Mouse (Mus musculus) intestine, embryonic 16.5 days (tissue): ENCODE results near the gene Krtap9-5. TPM values are rescaled to one million over a fixed set of nuclear protein-coding genes. Genes with fewer than 3 reads are reported as not detected.

Experiments
- polyA plus RNA-seq: library from polyadenylated mRNA; unstranded; fragments of >200 nt; fragmentation: Nextera tagmentation; extraction: Ambion mirVana; gene quantifications from 2 replicates; pipeline ENCODE4 v1.2.1, GENCODE M21; 2015

Krtap9-5 gene
- polyA plus RNA-seq, 1 experiment from 2014 or later: not detected

Other genes with a start within 250 kb of the Krtap9-5 start
- not detected in 2 replicates for gene Gm14180, start 214.2 kb upstream of the Krtap9-5 start, polyA plus RNA-seq
- not detected in 2 replicates for gene Gm11595, start 175.6 kb upstream of the Krtap9-5 start, polyA plus RNA-seq
- gene Krtap4-8, start 167.8 kb upstream of the Krtap9-5 start, polyA plus RNA-seq: not detected in 2 replicates
- not detected in 2 replicates for gene Krtap4-9, start 163.3 kb upstream of the Krtap9-5 start, polyA plus RNA-seq
- not detected in 2 replicates for gene Gm11596, start 155.0 kb upstream of the Krtap9-5 start, polyA plus RNA-seq
- not detected in 2 replicates for gene Gm11569, start 149.5 kb upstream of the Krtap9-5 start, polyA plus RNA-seq
- not detected in 2 replicates for gene Gm11554, start 144.0 kb upstream of the Krtap9-5 start, polyA plus RNA-seq
- not detected in 2 replicates for gene Krtap4-13, start 138.6 kb upstream of the Krtap9-5 start, polyA plus RNA-seq
- gene Gm11564, start 132.8 kb upstream of the Krtap9-5 start, polyA plus RNA-seq: not detected in 2 replicates
- gene 2300003K06Rik, start 110.4 kb upstream of the Krtap9-5 start, polyA plus RNA-seq: not detected in 2 replicates
- not detected in 2 replicates for gene Krtap4-16, start 96.9 kb upstream of the Krtap9-5 start, polyA plus RNA-seq
- gene Gm11568, start 90.6 kb upstream of the Krtap9-5 start, polyA plus RNA-seq: not detected in 2 replicates
- not detected in 2 replicates for gene Gm11559, start 84.0 kb upstream of the Krtap9-5 start, polyA plus RNA-seq
- not detected in 2 replicates for gene Krtap9-1, start 75.1 kb upstream of the Krtap9-5 start, polyA plus RNA-seq
- not detected in 2 replicates for gene Gm11567, start 69.3 kb upstream of the Krtap9-5 start, polyA plus RNA-seq
- not detected in 2 replicates for gene Krtap31-1, start 40.6 kb upstream of the Krtap9-5 start, polyA plus RNA-seq
- not detected in 2 replicates for gene Gm11565, start 33.7 kb upstream of the Krtap9-5 start, polyA plus RNA-seq
- gene Krtap31-2, start 12.2 kb upstream of the Krtap9-5 start, polyA plus RNA-seq: not detected in 2 replicates
- gene Krtap29-1, start 30.6 kb downstream of the Krtap9-5 start, polyA plus RNA-seq: not detected in 2 replicates
- gene Krtap16-1, start 38.1 kb downstream of the Krtap9-5 start, polyA plus RNA-seq: not detected in 2 replicates
- not detected in 2 replicates for gene Krtap17-1, start 45.5 kb downstream of the Krtap9-5 start, polyA plus RNA-seq
- not detected in 2 replicates for gene Krt33a, start 67.7 kb downstream of the Krtap9-5 start, polyA plus RNA-seq
- gene Krt33b, start 81.4 kb downstream of the Krtap9-5 start, polyA plus RNA-seq: not detected in 2 replicates
- gene Krt34, start 93.1 kb downstream of the Krtap9-5 start, polyA plus RNA-seq: not detected in 2 replicates
- gene Krt31, start 102.1 kb downstream of the Krtap9-5 start, polyA plus RNA-seq: not detected in 2 replicates
- gene Krt32, start 139.8 kb downstream of the Krtap9-5 start, polyA plus RNA-seq: not detected in 2 replicates
- gene Krt35, start 147.8 kb downstream of the Krtap9-5 start, polyA plus RNA-seq: 0.07 and 0.12 TPM in 2 replicates
- gene Krt36, start 157.2 kb downstream of the Krtap9-5 start, polyA plus RNA-seq: 0.10 TPM in 1 of 2 replicates, not detected in the other
- gene Krt13, start 173.1 kb downstream of the Krtap9-5 start, polyA plus RNA-seq: 0.29 TPM in 1 of 2 replicates, not detected in the other
- 2.2 and 4.5 TPM in 2 replicates for gene Krt15, start 187.5 kb downstream of the Krtap9-5 start, polyA plus RNA-seq
- gene Krt19, start 200.2 kb downstream of the Krtap9-5 start, polyA plus RNA-seq: 884 and 955 TPM in 2 replicates
- gene Krt9, start 244.8 kb downstream of the Krtap9-5 start, polyA plus RNA-seq: not detected in 2 replicates